Comparison of ENCODE assay signal across 23 mouse cellular contexts in the genomic region with DNA sequence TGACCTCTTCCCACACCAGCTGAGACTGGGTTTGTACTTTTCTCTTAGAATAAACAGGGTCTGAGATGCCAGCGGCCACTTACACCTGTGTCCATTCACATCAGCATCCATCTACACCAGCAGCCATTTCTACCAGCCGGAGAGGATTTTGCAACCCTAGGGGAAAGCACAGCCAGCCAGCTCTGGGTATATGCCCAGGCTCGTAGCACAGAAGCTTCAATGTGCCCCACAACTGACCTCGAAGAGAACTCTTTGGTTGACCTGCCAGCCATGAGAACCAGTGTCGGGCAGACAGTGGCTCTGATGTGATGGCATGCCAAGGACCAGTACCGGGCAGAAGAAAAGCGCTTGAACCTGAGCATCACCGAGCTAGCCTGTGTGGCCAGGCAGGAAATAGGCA. TPM values are rescaled to one million over a fixed set of nuclear protein-coding genes. Genes with fewer than 3 reads are reported as not detected.
DNase-seq lines count a peak whose midpoint lies in the region; ATAC-seq lines count a peak whose summit lies in the region.
"Had no signal": no experiment of that assay in that cellular context is flagged by ENCODE, and none has a peak within 500 bp of the region (broad histone marks: within the 10 kb centered on the region; RNA-seq: fewer than 3 reads in every experiment).

No protein-coding gene starts in this region.

- H3K4me2 ChIP-seq in lung, embryonic 16.5 days (ENCODE audit: low read depth, low read length): no peak overlapping the region
- H3K4me2 ChIP-seq: forebrain, embryonic 13.5 days; heart, embryonic 13.5 days; hindbrain, embryonic 12.5 days; hindbrain, embryonic 15.5 days had no signal

- H3K27me3 ChIP-seq in lung, embryonic 16.5 days (ENCODE audit: control insufficient read depth, insufficient read depth, low read depth, low read length): no peaks in the 10 kb centered on the region
- H3K27me3 ChIP-seq: forebrain, embryonic 13.5 days; hindbrain, embryonic 12.5 days; hindbrain, embryonic 15.5 days had no signal

- H3K36me3 ChIP-seq in lung, embryonic 16.5 days (ENCODE audit: control insufficient read depth, insufficient read depth, low read length): no peaks in the 10 kb centered on the region
- H3K36me3 ChIP-seq: forebrain, embryonic 10.5 days; heart, embryonic 10.5 days; heart, embryonic 13.5 days; hindbrain, embryonic 12.5 days; hindbrain, embryonic 15.5 days had no signal

- H3K27ac ChIP-seq in lung, embryonic 16.5 days (ENCODE audit: low read length): peak overlapping the region; percentile 72; the same call in 1 of the 2 replicates
- H3K27ac ChIP-seq: forebrain, embryonic 10.5 days; forebrain, embryonic 13.5 days; heart, adult 2 months; heart, embryonic 10.5 days; heart, embryonic 13.5 days; hindbrain, embryonic 12.5 days; hindbrain, embryonic 15.5 days had no signal

- 0 out of 2 replicates have a peak, but pooled peaks cover 3% of the 10 kb centered on the region for H3K9me3 ChIP-seq in lung, embryonic 16.5 days (ENCODE audit: control insufficient read depth, low read length)
- H3K9me3 ChIP-seq: forebrain, embryonic 13.5 days; heart, embryonic 10.5 days; hindbrain, embryonic 12.5 days; hindbrain, embryonic 15.5 days had no signal

- H3K4me3 ChIP-seq in lung, embryonic 16.5 days (ENCODE audit: low read length): no peak overlapping the region
- H3K4me3 ChIP-seq: forebrain, embryonic 10.5 days; forebrain, embryonic 13.5 days; heart, adult 2 months; heart, embryonic 10.5 days; heart, embryonic 13.5 days; hindbrain, embryonic 12.5 days; hindbrain, embryonic 15.5 days had no signal

- peaks cover 15% of the 10 kb centered on the region for H3K4me1 ChIP-seq in lung, embryonic 16.5 days (replicated peaks; ENCODE audit: control insufficient read depth, insufficient read depth, low read length)
- H3K4me1 ChIP-seq: forebrain, embryonic 10.5 days; forebrain, embryonic 13.5 days; heart, embryonic 13.5 days; hindbrain, embryonic 12.5 days; hindbrain, embryonic 15.5 days had no signal

- no peak for ATAC-seq in lung, embryonic 16.5 days (ENCODE audit: low read depth)
- ATAC-seq: CD4-positive, CD25-positive, alpha-beta regulatory T cell, adult 4 months; forebrain, embryonic 13.5 days; forebrain, embryonic 16.5 days; intestine, postnatal 0 days had no signal

- H3K9ac ChIP-seq in lung, embryonic 16.5 days (ENCODE audit: low read length): no peak overlapping the region
- H3K9ac ChIP-seq: forebrain, embryonic 13.5 days; heart, embryonic 13.5 days; hindbrain, embryonic 12.5 days; hindbrain, embryonic 15.5 days had no signal

- WGBS in lung, embryonic 16.5 days: 75% methylated on average over 8 of the region's 8 CpGs

- peak; percentile 31 for DNase-seq in adrenal gland, postnatal 14 days
- DNase-seq in adrenal gland, postnatal 4 days (ENCODE audit: low spot score in 2 of 2): no peak
- no peak for DNase-seq in lung, postnatal 14 days
- peak; percentile 15 for DNase-seq in skeletal muscle tissue, adult 2 months (ENCODE audit: low read depth, low spot score)
- no peak for DNase-seq in embryo, embryonic 9.5 days (ENCODE audit: extremely low spot score)
- DNase-seq: cerebellum, adult 11-12 months; cerebellum, adult 8-10 months; cerebellum, postnatal 36 days; embryo, embryonic 11 days; gastrocnemius, postnatal 25 days; heart, adult 2 months had no signal

RNA-seq across cellular contexts. Expression of a gene that starts 31.6 kb away (rescaled TPM):
- 70.2 and 82.4 TPM in 2 replicates for total RNA-seq in adrenal gland, postnatal 14 days (2021)
- 100 to 1,000 TPM; 124 to 131 TPM for total RNA-seq in adrenal gland, postnatal 4 days (2021)
- 107 and 119 TPM in 2 replicates for polyA plus RNA-seq in lung, embryonic 16.5 days (2015; fragmentation: Nextera tagmentation; extraction: Ambion mirVana)
- total RNA-seq: hematopoietic stem cell, adult 5-6 weeks; MEL had no signal
- polyA plus RNA-seq: CD4-positive, CD25-positive, alpha-beta regulatory T cell, adult 4 months had no signal

RNA-seq across cellular contexts. Expression of a gene that starts 39.5 kb away (rescaled TPM):
- total RNA-seq in adrenal gland, postnatal 14 days (2021): 1.6 and 1.8 TPM in 2 replicates
- 1 to 10 TPM; 1.6 to 2.2 TPM for total RNA-seq in adrenal gland, postnatal 4 days (2021)
- polyA plus RNA-seq in lung, embryonic 16.5 days (2015; fragmentation: Nextera tagmentation; extraction: Ambion mirVana): 1.5 and 2.0 TPM in 2 replicates
- total RNA-seq: MEL had no signal
- polyA plus RNA-seq: CD4-positive, CD25-positive, alpha-beta regulatory T cell, adult 4 months had no signal

Comparison
In these comparisons a context has a peak if more than half of its experiments do, and no peak if none do; other contexts are left out.
1. DNase-seq: peak in adrenal gland, postnatal 14 days (single experiment) and skeletal muscle tissue, adult 2 months (single experiment); none in adrenal gland, postnatal 4 days (0 of 2), lung, postnatal 14 days (single experiment) and embryo, embryonic 9.5 days (single experiment).